Mouse (Mus musculus) adrenal gland, adult 8-10 months (tissue): ENCODE results near the gene Sva. TPM values are rescaled to one million over a fixed set of nuclear protein-coding genes. Genes with fewer than 3 reads are reported as not detected.

Experiments used
- DNase-seq: peaks from one replicate; pipeline ENCODE4 v3.0.0; 2022
- total RNA-seq, 4 experiments: library from RNA; stranded (reverse); gene quantifications; 2 replicates each; pipeline ENCODE4 v1.2.4; 2022

Sva gene
- total RNA-seq, result not detected

DNA sequence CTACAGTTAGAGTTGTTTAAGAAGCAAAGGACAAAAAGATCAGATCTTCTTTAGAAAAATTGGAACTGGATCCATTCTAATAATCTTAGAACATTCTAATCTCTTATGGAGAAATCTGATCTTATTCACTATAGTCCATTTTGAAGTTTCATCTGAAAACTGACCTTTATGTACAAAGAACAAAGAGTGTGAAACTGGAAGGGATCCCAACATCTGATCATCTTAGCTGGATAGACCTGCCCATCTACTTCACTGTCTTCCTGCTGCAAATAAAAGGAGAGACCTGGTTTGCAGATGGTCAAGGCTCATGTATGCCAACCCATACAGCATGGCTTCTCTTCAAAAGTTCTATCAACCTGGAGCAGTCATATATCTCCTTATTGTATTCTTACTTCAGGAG lies at the start of gene Sva:
Sva (plus strand) TSS at position 301 of the 400 bp plus-strand sequence.
- no peak for DNase-seq

Other genes with a start within 250 kb of the Sva start
- not detected for gene Pip, start 190.9 kb upstream of the Sva start, total RNA-seq
- not detected for gene Sval2, start 185.4 kb upstream of the Sva start, total RNA-seq
- gene Sval1, start 86.8 kb upstream of the Sva start, total RNA-seq, result not detected
- not detected for gene Sval3, start 70.3 kb upstream of the Sva start, total RNA-seq
- not detected for gene Tas2r139, start 102.5 kb downstream of the Sva start, total RNA-seq
- not detected for gene Tas2r144, start 176.9 kb downstream of the Sva start, total RNA-seq
- gene Gstk1, start 207.5 kb downstream of the Sva start, total RNA-seq, result 100 to 1,000 TPM in 2 of 4 experiments, 10 to 100 TPM in 2; 66.8 to 415 (median 181) TPM
- gene Tmem139, start 223.6 kb downstream of the Sva start, total RNA-seq, result 1 to 10 TPM in 2 of 4 experiments, under 1 TPM in 1, not detected in 1; 0.27 to 4.7 (median 4.5) TPM
- 10 to 100 TPM; 20.1 to 27.2 (median 26.3) TPM for gene Casp2, start 226.6 kb downstream of the Sva start, total RNA-seq
- gene Clcn1, start 248.3 kb downstream of the Sva start, total RNA-seq, result under 1 TPM in 2 of 4 experiments, not detected in 2; 0.13 to 0.68 TPM